8 mouse cellular contexts compared by ENCODE assay signal in genomic region chr11:78183884-78184514, GRCm38 (mm10). TPM values are rescaled to one million over a fixed set of nuclear protein-coding genes. Genes with fewer than 3 reads are reported as not detected.
A peak's percentile ranks its signal among the peaks of the same experiment; 100 is the strongest.
DNase-seq lines count a peak whose midpoint lies in the region; ATAC-seq and TF ChIP-seq lines count a peak whose summit lies in the region.

No protein-coding gene starts in this region.

- H3K79me2 ChIP-seq in heart, adult 2 months (replicated peaks; ENCODE audit: control insufficient read depth, insufficient read depth, low read length), result no peaks in the 10 kb centered on the region

- no peak overlapping the region for H3K9ac ChIP-seq in heart, adult 2 months (ENCODE audit: low read depth, low read length)
- 0 out of 2 replicates have a peak overlapping the region, but pooled peaks have one; percentile 1 for H3K9ac ChIP-seq in forebrain, embryonic 16.5 days (replicated peaks; ENCODE audit: low read depth, low read length)
- peak overlapping the region; percentile 99 for H3K9ac ChIP-seq in liver, embryonic 13.5 days

- peaks cover 2% of the 10 kb centered on the region for H3K4me1 ChIP-seq in heart, adult 2 months (ENCODE audit: control insufficient read depth, insufficient read depth, low read length)
- H3K4me1 ChIP-seq in E14TG2a.4 (replicated peaks; ENCODE audit: low read depth, low read length), result peaks cover 62% of the 10 kb centered on the region
- H3K4me1 ChIP-seq in forebrain, embryonic 16.5 days (replicated peaks; ENCODE audit: control insufficient read depth, insufficient read depth, low read length), result peaks cover 33% of the 10 kb centered on the region
- peaks cover 52% of the 10 kb centered on the region for H3K4me1 ChIP-seq in liver, embryonic 13.5 days (replicated peaks)

- H3K27me3 ChIP-seq in heart, adult 2 months (ENCODE audit: control insufficient read depth, insufficient read depth, low read length), result no peaks in the 10 kb centered on the region
- no peaks in the 10 kb centered on the region for H3K27me3 ChIP-seq in E14TG2a.4 (ENCODE audit: insufficient read depth, low read length)
- no peaks in the 10 kb centered on the region for H3K27me3 ChIP-seq in forebrain, embryonic 16.5 days (replicated peaks; ENCODE audit: control insufficient read depth, insufficient read depth, low read length)
- peaks cover 34% of the 10 kb centered on the region for H3K27me3 ChIP-seq in liver, embryonic 13.5 days

- intact Hi-C loops in heart, adult 2 months (cut with DNase I), result no loop called here
- intact Hi-C loops in left cerebral cortex, postnatal 36 days (cut with DNase I), result loop anchor here (10.0 kb wide), 1 partner anchor 359 kb away; no protein-coding TSS in a partner anchor

- TF ChIP-seq EP300 in heart, adult 2 months (IDR thresholded peaks at IDR 0.05; ENCODE audit: insufficient read depth, low read depth, low read length), result no peak

- H3K4me3 ChIP-seq in heart, adult 2 months, result peak overlapping the region; percentile 96
- H3K4me3 ChIP-seq in E14TG2a.4 (replicated peaks; ENCODE audit: low read length), result peak overlapping the region; percentile 99
- H3K4me3 ChIP-seq in forebrain, embryonic 16.5 days (replicated peaks; ENCODE audit: low read length), result peak overlapping the region; percentile 88; the same call in 1 of the 2 replicates
- peak overlapping the region; percentile 94 for H3K4me3 ChIP-seq in liver, embryonic 13.5 days (replicated peaks)

- no peaks in the 10 kb centered on the region for H3K9me3 ChIP-seq in E14TG2a.4 (ENCODE audit: low read length)
- no peaks in the 10 kb centered on the region for H3K9me3 ChIP-seq in forebrain, embryonic 16.5 days (ENCODE audit: control insufficient read depth, low read length)
- no peaks in the 10 kb centered on the region for H3K9me3 ChIP-seq in liver, embryonic 13.5 days (replicated peaks)

- ATAC-seq in forebrain, embryonic 16.5 days, result peak; percentile 4; the same call in 1 of the 2 replicates
- no peak for ATAC-seq in liver, embryonic 13.5 days (ENCODE audit: low read depth)

- TF ChIP-seq POLR2A in heart, adult 2 months (IDR thresholded peaks at IDR 0.05; ENCODE audit: insufficient read depth, low read depth, low read length), result no peak

- H3K36me3 ChIP-seq in heart, adult 2 months (ENCODE audit: control insufficient read depth, insufficient read depth, low read length), result peaks cover 11% of the 10 kb centered on the region
- peaks cover 41% of the 10 kb centered on the region for H3K36me3 ChIP-seq in E14TG2a.4 (ENCODE audit: insufficient read depth, low read length)
- H3K36me3 ChIP-seq in forebrain, embryonic 16.5 days (ENCODE audit: control insufficient read depth, insufficient read depth), result peaks cover 19% of the 10 kb centered on the region
- peaks cover 37% of the 10 kb centered on the region for H3K36me3 ChIP-seq in liver, embryonic 13.5 days

- H3K27ac ChIP-seq in heart, adult 2 months, result no peak overlapping the region; the same call in 1 of the 2 replicates
- H3K27ac ChIP-seq in forebrain, embryonic 16.5 days (ENCODE audit: low read length), result no peak overlapping the region
- H3K27ac ChIP-seq in liver, embryonic 13.5 days, result no peak overlapping the region

- WGBS in heart, adult 2 months, result 51% methylated on average over 10 of the region's 10 CpGs
- 54% methylated on average over 10 of the region's 10 CpGs for WGBS in forebrain, embryonic 16.5 days
- 34% methylated on average over 10 of the region's 10 CpGs for WGBS in liver, embryonic 13.5 days (ENCODE audit: insufficient replicate concordance)

- peak overlapping the region; percentile 34 for H3K4me2 ChIP-seq in forebrain, embryonic 16.5 days (ENCODE audit: low read length)
- peak overlapping the region; percentile 81 for H3K4me2 ChIP-seq in liver, embryonic 13.5 days

- no peak for TF ChIP-seq CTCF in heart, adult 2 months (IDR thresholded peaks at IDR 0.05)
- TF ChIP-seq CTCF in E14TG2a.4 (conservative IDR thresholded peaks at IDR 0.05; ENCODE audit: low read length), result no peak

- DNase-seq in heart, adult 2 months, result no peak
- DNase-seq in heart, adult 8-10 months (ENCODE audit: low spot score), result no peak
- no peak for DNase-seq in liver, embryonic 13.5 days
- DNase-seq in thymus, postnatal 36 days, result no peak
- DNase-seq in natural killer cell, adult 2 months (ENCODE audit: low spot score in 2 of 2), result no peak
- no peak for DNase-seq in left cerebral cortex, postnatal 36 days (ENCODE audit: low spot score in 2 of 2)

RNA-seq across cellular contexts. Expression of gene Rpl23a, which starts 0.6 kb away (rescaled TPM):
- total RNA-seq in heart, adult 2 months (2021), result 100 to 1,000 TPM; 801 to 911 TPM
- polyA plus RNA-seq in heart, adult 2 months (2012; rRNA removed), result 155 and 253 TPM in 2 replicates
- total RNA-seq in heart, adult 8-10 months (2022), result 100 to 1,000 TPM; 760 to 870 (median 833) TPM
- polyA plus RNA-seq in forebrain, embryonic 16.5 days (2015; fragmentation: Nextera tagmentation; extraction: Ambion mirVana), result 758 and 831 TPM in 2 replicates
- polyA plus RNA-seq in liver, embryonic 13.5 days (2015; fragmentation: Nextera tagmentation; extraction: Ambion mirVana), result 1,033 and 1,075 TPM in 2 replicates
- 100 to 1,000 TPM; 673 to 732 TPM for total RNA-seq in left cerebral cortex, postnatal 36 days (2021)

RNA-seq across cellular contexts. Expression of gene Rab34, which starts 4.2 kb away (rescaled TPM):
- total RNA-seq in heart, adult 2 months (2021), result 1 to 10 TPM; 8.2 to 9.8 TPM
- 17.2 and 17.5 TPM in 2 replicates for polyA plus RNA-seq in heart, adult 2 months (2012; rRNA removed)
- 1 to 10 TPM; 6.8 to 8.7 (median 8.1) TPM for total RNA-seq in heart, adult 8-10 months (2022)
- 53.9 and 56.9 TPM in 2 replicates for polyA plus RNA-seq in forebrain, embryonic 16.5 days (2015; fragmentation: Nextera tagmentation; extraction: Ambion mirVana)
- 13.5 and 15.6 TPM in 2 replicates for polyA plus RNA-seq in liver, embryonic 13.5 days (2015; fragmentation: Nextera tagmentation; extraction: Ambion mirVana)
- total RNA-seq in left cerebral cortex, postnatal 36 days (2021), result 10 to 100 TPM; 20.5 to 28.0 TPM

RNA-seq across cellular contexts. Expression of gene Tlcd1, which starts 7.5 kb away (rescaled TPM):
- 1 to 10 TPM; 5.4 to 5.7 TPM for total RNA-seq in heart, adult 2 months (2021)
- 15.7 and 17.3 TPM in 2 replicates for polyA plus RNA-seq in heart, adult 2 months (2012; rRNA removed)
- total RNA-seq in heart, adult 8-10 months (2022), result 1 to 10 TPM; 2.9 to 7.1 (median 5.0) TPM
- polyA plus RNA-seq in forebrain, embryonic 16.5 days (2015; fragmentation: Nextera tagmentation; extraction: Ambion mirVana), result 5.4 and 6.5 TPM in 2 replicates
- polyA plus RNA-seq in liver, embryonic 13.5 days (2015; fragmentation: Nextera tagmentation; extraction: Ambion mirVana), result 50.3 and 54.3 TPM in 2 replicates
- total RNA-seq in left cerebral cortex, postnatal 36 days (2021), result 10 to 100 TPM; 32.5 to 36.1 TPM

RNA-seq across cellular contexts. Expression of gene Nek8, which starts 7.5 kb away (rescaled TPM):
- total RNA-seq in heart, adult 2 months (2021), result 1 to 10 TPM; 1.6 to 2.5 TPM
- 7.0 and 7.6 TPM in 2 replicates for polyA plus RNA-seq in heart, adult 2 months (2012; rRNA removed)
- total RNA-seq in heart, adult 8-10 months (2022), result 1 to 10 TPM; 2.0 to 3.2 (median 2.3) TPM
- polyA plus RNA-seq in forebrain, embryonic 16.5 days (2015; fragmentation: Nextera tagmentation; extraction: Ambion mirVana), result 5.1 and 6.0 TPM in 2 replicates
- polyA plus RNA-seq in liver, embryonic 13.5 days (2015; fragmentation: Nextera tagmentation; extraction: Ambion mirVana), result 8.9 and 9.2 TPM in 2 replicates
- total RNA-seq in left cerebral cortex, postnatal 36 days (2021), result 1 to 10 TPM; 2.7 to 3.2 TPM

RNA-seq across cellular contexts. Expression of gene Proca1, which starts 9.2 kb away (rescaled TPM):
- total RNA-seq in heart, adult 2 months (2021), result under 1 TPM; 0.70 to 0.75 TPM
- polyA plus RNA-seq in heart, adult 2 months (2012; rRNA removed), result 0.26 and 0.80 TPM in 2 replicates
- 1 to 10 TPM in 2 of 4 experiments, under 1 TPM in 2; 0.62 to 1.6 (median 0.98) TPM for total RNA-seq in heart, adult 8-10 months (2022)
- 0.94 and 3.0 TPM in 2 replicates for polyA plus RNA-seq in forebrain, embryonic 16.5 days (2015; fragmentation: Nextera tagmentation; extraction: Ambion mirVana)
- polyA plus RNA-seq in liver, embryonic 13.5 days (2015; fragmentation: Nextera tagmentation; extraction: Ambion mirVana), result 0.44 and 0.65 TPM in 2 replicates
- total RNA-seq in left cerebral cortex, postnatal 36 days (2021), result 1 to 10 TPM; 6.6 to 8.7 TPM

Comparison
In these comparisons a context has a peak if more than half of its experiments do, and no peak if none do; other contexts are left out.
1. RNA of gene Tlcd1, which starts 7.5 kb away (total RNA-seq): 32.5 to 36.1 TPM in left cerebral cortex, postnatal 36 days; 5.4 to 5.7 TPM in heart, adult 2 months and 2.9 to 7.1 TPM in heart, adult 8-10 months; every median in the first group is over 4 times any median in the second.
2. Peak in every context shown above with its lines, with median percentiles within 50 percentile points of each other: H3K4me3 ChIP-seq.